Mouse (Mus musculus) intestine, embryonic 16.5 days (tissue): ENCODE measurements around the gene Ndst2. TPM values are rescaled to one million over a fixed set of nuclear protein-coding genes. Genes with fewer than 3 reads are reported as not detected.
A peak's percentile ranks its signal among the peaks of the same experiment; 100 is the strongest.
"Not testable (repeated sequence)": the region's sequence is repeated elsewhere in the genome, so short reads cannot be mapped to it uniquely, and the experiment has no call there.

ENCODE experiments used
- ATAC-seq: fragments of 200-750 bp; cut with Nextera tagmentation; 2 replicates; pipeline ENCODE4 v1.8.0; 2017; ENCODE audit warnings: moderate TSS enrichment, moderate library complexity
- H3K27ac ChIP-seq: fragments of 300-500 bp; sonication (generic); 2 replicates; pipeline ENCODE4 v1.5.1; 2014; ENCODE audit warnings: mild to moderate bottlenecking, low read length
- H3K27me3 ChIP-seq: fragments of 300-500 bp; sonication (generic); replicated peaks from 2 replicates; pipeline ENCODE4 v1.6.1; 2014; ENCODE audit warnings: low read length, control low read depth, mixed read lengths; ENCODE audit not compliant: control insufficient read depth, insufficient read depth
- H3K36me3 ChIP-seq: fragments of 300-500 bp; sonication (generic); 2 replicates; pipeline ENCODE4 v1.6.1; 2014; ENCODE audit warnings: low read length, control low read depth; ENCODE audit not compliant: control insufficient read depth, insufficient read depth
- H3K4me1 ChIP-seq: fragments of 300-500 bp; sonication (generic); 2 replicates; pipeline ENCODE4 v1.6.1; 2014; ENCODE audit warnings: low read length, control low read depth, mixed read lengths; ENCODE audit not compliant: control insufficient read depth, insufficient read depth
- H3K4me2 ChIP-seq: fragments of 300-500 bp; sonication (generic); 2 replicates; pipeline ENCODE4 v1.6.1; 2014; ENCODE audit warnings: low read depth, low read length, control low read depth
- H3K4me3 ChIP-seq: fragments of 300-500 bp; sonication (generic); 2 replicates; pipeline ENCODE4 v1.5.1; 2014; ENCODE audit warnings: mild to moderate bottlenecking, low read length
- H3K9ac ChIP-seq: fragments of 300-500 bp; sonication (generic); 2 replicates; pipeline ENCODE4 v1.6.1; 2014; ENCODE audit warnings: low read depth, low read length
- H3K9me3 ChIP-seq: fragments of 300-500 bp; sonication (generic); 2 replicates; pipeline ENCODE4 v1.6.1; 2016; ENCODE audit warnings: low read length, control low read depth; ENCODE audit not compliant: control insufficient read depth
- WGBS: fragments of 180-500 bp; shearing (Covaris S2); extraction: QIAGEN DNeasy Blood & Tissue Kit; methylation state at CpG from one replicate; pipeline ENCODE4 v1.1.7; 2014; 5-methylcytosine and 5-hydroxymethylcytosine counted together
- polyA plus RNA-seq: library from polyadenylated mRNA; unstranded; fragments of >200 nt; fragmentation: Nextera tagmentation; extraction: Ambion mirVana; gene quantifications from 2 replicates; pipeline ENCODE4 v1.2.1, GENCODE M21; 2015

The Ndst2 gene
- polyA plus RNA-seq, 1 experiment from 2014 or later, result 18.3 TPM

DNA sequence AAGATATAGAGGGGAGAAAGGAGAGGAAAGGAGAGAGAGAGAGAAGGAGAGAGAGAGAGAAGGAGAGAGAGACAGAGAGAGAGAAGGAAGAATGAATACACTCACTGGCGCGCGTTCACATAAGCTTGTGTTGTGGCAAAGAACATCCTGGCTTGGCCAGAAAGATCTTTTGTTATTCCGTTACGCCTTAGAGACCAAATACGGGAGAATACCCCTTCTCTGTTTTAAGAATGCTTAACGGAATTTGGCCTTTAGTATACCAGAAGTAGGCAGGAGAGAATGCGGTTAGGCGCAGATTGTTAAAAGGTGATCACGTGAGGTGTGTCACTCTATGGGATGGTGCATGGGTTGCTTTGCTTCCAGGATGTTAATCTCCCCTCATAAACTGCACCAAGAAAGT is 26.1 kb downstream of the Ndst2 start:
- Histone ChIP-seq H3K9me3 (no peaks in the 10 kb centered on the region), H3K4me2 (peak overlapping the region; percentile 72), H3K27me3 (no peaks in the 10 kb centered on the region), H3K36me3 (peaks cover 15% of the 10 kb centered on the region), H3K27ac (peak overlapping the region; percentile 17; the same call in 1 of the 2 replicates), H3K4me3 (peak overlapping the region; percentile 98), H3K4me1 (peaks cover 13% of the 10 kb centered on the region), H3K9ac (peak overlapping the region; percentile 97)
- WGBS, result 5% methylated on average over 10 of the region's 10 CpGs
- ATAC-seq, result no peak

DNA sequence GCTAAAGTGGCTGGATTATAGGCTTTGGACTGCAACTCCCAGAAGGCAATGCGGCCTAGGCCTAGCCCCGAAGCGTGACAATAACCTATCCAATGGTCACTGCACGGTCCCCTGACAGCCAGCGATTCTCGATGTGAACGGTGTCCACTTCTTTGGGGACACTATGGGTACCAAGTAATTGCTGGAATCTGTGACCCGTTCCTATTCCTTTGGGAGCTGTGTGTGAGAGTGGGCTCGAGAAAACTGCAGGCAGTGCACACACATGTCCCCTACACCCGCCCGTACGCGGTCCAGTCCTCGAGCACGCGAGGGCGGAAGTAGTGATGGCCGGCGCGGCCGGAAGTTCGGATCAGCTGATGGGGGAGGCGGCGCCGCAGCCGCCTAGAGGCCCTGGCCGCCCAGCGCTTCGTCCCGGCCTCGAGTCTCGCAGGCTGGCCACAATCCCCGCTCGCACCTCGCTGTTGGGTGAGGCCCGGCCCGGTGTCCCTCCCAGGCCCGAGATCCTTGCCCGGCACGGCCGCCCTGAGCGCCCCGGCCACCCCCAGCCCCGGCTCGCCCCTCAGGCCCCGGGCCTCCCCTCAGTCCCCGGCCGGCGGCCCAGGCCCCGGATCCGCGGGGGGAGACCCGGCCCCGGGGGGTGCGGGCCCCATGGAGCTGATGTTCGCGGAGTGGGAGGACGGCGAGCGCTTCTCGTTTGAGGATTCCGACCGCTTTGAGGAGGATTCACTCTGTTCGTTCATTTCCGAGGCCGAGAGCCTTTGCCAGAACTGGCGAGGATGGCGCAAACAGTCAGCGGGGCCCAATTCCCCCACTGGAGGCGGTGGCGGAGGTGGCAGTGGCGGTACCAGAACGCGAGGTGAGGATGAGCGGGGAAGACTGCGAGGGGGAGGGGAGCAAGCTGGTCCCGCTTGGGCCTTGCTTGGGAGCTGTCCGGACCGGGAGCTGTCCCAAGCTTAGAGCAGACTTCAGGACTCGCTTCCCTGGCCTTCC is 26.9 kb downstream of the Ndst2 start, which contains the start of gene Zswim8:
Gene Zswim8, plus strand, starts transcription at position 352 of the 990 bp plus-strand sequence.
- H3K27me3 ChIP-seq, result no peaks in the 10 kb centered on the region
- peak within 1 kb of the TSS; percentile 98 for H3K4me3 ChIP-seq
- WGBS, result 1% methylated on average over 75 of the region's 80 CpGs
- H3K9me3 ChIP-seq, result no peaks in the 10 kb centered on the region
- peak within 1 kb of the TSS; percentile 97 for H3K9ac ChIP-seq
- H3K4me1 ChIP-seq, result peaks cover 12% of the 10 kb centered on the region
- H3K27ac ChIP-seq, result peak within 1 kb of the TSS; percentile 81
- peaks cover 7% of the 10 kb centered on the region for H3K36me3 ChIP-seq
- H3K4me2 ChIP-seq, result peak within 1 kb of the TSS; percentile 72
- ATAC-seq, result peak; percentile 93

DNA sequence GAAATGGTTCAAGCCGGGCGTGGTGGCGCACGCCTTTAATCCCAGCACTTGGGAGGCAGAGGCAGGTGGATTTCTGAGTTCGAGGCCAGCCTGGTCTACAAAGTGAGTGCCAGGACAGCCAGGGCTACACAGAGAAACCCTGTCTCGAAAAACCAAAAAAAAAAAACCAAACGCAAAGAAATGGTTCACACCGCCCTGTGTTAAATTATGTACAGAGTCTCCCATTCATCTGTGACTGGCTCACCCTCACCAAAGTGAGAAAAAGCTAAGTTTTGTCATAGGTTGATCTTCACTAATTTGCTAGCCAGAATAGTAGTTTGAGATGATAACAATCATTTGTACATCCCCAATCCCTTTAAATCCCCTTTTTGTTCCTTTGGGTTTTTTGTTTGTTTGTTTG is 30.9 kb downstream of the Ndst2 start:
- not testable (repeated sequence) for H3K9me3 ChIP-seq, H3K27me3 ChIP-seq, ATAC-seq, H3K4me1 ChIP-seq, H3K36me3 ChIP-seq
- WGBS, result 9% methylated on average over 8 of the region's 8 CpGs
- peak overlapping the region; percentile 50 for H3K4me2 ChIP-seq
- H3K9ac ChIP-seq, result peak overlapping the region; percentile 89
- peak overlapping the region; percentile 78 for H3K4me3 ChIP-seq
- peak overlapping the region; percentile 92 for H3K27ac ChIP-seq

DNA sequence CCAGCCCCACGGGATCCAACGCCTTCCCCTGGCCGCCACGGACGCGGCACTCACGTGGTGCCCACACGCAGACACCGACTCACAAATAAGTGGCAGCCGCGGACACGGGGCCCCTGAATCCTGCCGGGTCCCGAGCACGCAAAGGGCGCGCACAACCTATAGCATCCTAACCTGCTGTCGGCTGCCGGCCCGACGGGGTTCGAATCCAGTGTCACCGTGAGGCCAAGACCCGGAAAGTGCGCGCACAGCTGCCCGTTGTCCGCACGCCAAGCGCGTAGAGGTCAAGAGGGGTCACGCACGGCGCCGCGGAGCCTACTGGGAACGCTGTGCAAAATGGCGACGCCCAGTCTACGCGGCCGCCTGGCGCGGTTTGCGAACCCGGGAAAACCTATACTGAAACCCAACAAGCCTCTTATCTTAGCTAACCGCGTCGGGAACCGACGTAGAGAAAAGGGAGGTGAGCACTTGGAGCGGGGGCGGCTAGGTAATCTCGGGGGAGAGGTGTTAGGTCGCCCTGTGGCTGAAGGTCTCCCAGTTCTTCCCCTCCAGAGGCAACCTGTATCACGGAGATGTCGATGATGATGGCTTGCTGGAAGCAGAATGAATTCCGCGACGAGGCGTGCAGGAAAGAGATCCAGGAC is 31.5 kb downstream of the Ndst2 start, which contains the start of gene Chchd1:
Gene Chchd1, plus strand, starts transcription at position 266 of the 641 bp plus-strand sequence.
- Histone ChIP-seq H3K27me3 (no peaks in the 10 kb centered on the region), H3K4me2 (peak within 1 kb of the TSS; percentile 50), H3K9ac (peak within 1 kb of the TSS; percentile 89), H3K36me3 (no peaks in the 10 kb centered on the region), H3K9me3 (no peaks in the 10 kb centered on the region), H3K4me1 (peaks cover 15% of the 10 kb centered on the region), H3K27ac (peak within 1 kb of the TSS; percentile 92), H3K4me3 (peak within 1 kb of the TSS; percentile 78)
- ATAC-seq, result peak; percentile 79
- under 1% methylated on average over 61 of the region's 61 CpGs for WGBS

DNA sequence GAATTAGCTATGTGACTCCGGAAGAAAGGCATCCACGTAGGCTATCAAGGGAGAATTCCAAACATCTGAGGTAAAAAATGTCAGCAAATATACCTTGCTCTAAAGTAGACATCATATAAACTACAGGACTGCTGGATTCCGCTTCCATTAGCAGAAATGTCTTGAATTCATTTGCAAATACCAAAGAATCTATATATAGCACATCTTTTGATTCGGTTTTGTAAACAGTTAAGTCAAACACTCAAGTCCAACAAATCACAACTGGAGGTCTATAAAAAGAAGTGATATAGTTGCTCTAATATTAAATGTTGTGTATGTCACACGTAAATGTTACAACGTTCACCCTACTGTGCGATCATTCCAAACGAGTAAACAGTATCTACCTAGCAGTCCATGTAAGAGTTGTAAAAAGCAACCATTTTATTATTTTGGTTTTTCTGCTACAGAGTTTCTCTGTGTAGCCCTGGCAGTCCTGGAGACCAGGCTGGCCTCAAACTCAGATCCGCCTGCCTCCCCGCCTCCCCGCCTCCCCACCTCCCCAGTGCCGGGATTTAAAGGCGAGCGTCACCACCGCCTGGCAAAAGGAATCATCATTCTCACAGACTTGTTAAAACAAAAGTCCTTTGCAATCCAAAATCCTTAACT is 32.1 kb downstream of the Ndst2 start:
- 7% methylated on average over 15 of the region's 15 CpGs for whole genome bisulfite sequencing

DNA sequence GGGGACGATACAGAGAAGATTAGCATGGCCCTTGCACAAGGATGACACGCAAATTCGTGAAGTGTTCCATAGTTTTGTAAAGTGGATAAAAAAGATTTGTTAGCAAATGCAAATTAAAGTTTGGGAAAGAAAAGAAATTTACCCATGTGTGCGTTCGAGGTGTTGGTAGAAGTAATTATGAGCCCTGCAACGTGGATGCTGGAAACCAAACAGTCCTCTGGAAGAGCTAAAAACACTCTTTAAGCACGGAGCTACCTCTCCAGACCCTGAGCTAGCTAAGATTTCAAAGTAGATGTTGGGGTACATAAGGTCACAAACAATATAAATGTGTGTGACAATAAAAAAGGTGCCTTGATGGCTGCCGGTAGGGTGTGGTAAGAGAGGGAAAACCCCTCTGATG is 32.8 kb downstream of the Ndst2 start:
- no peak for ATAC-seq
- H3K27me3 ChIP-seq, result no peaks in the 10 kb centered on the region
- peak overlapping the region; percentile 78 for H3K4me3 ChIP-seq
- H3K4me1 ChIP-seq, result peaks cover 20% of the 10 kb centered on the region
- no peaks in the 10 kb centered on the region for H3K9me3 ChIP-seq
- peak overlapping the region; percentile 50 for H3K4me2 ChIP-seq
- 71% methylated on average over 8 of the region's 8 CpGs for WGBS
- peak overlapping the region; percentile 19; the same call in 1 of the 2 replicates for H3K27ac ChIP-seq
- no peaks in the 10 kb centered on the region for H3K36me3 ChIP-seq
- H3K9ac ChIP-seq, result peak overlapping the region; percentile 36; the same call in 1 of the 2 replicates

More for the DNA sequence above, 32.1 kb downstream of the Ndst2 start:
- Histone ChIP-seq H3K27ac (peak overlapping the region; percentile 92), H3K27me3 (no peaks in the 10 kb centered on the region), H3K4me2 (peak overlapping the region; percentile 50), H3K9me3 (no peaks in the 10 kb centered on the region), H3K36me3 (no peaks in the 10 kb centered on the region), H3K4me3 (peak overlapping the region; percentile 78), H3K4me1 (peaks cover 15% of the 10 kb centered on the region), H3K9ac (peak overlapping the region; percentile 89)
- ATAC-seq, result peak; percentile 51

DNA sequence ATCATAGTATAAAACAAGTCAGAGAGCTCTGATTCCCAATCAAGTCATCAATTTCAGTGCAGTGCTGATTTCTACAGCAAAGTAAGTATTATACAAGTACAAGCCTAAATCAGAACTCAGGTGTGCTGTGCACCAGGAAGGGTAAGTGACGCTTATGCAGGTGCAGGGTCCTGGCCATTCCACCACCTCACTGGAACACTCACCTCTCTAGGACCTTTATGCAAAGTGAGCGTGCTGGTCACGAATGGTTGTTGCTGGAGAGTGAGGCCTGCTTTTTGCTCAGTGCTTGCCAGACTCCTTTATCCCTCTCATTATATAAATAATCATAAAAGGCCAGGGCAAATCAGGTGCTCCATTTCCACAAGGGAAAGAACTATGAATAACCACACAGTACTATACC is 34.0 kb downstream of the Ndst2 start:
- no peak for ATAC-seq
- no peaks in the 10 kb centered on the region for H3K27me3 ChIP-seq
- H3K4me2 ChIP-seq, result no peak overlapping the region
- no peak overlapping the region for H3K9ac ChIP-seq
- peaks cover 28% of the 10 kb centered on the region for H3K4me1 ChIP-seq
- WGBS, result 72% methylated on average over 3 of the region's 3 CpGs
- H3K4me3 ChIP-seq, result no peak overlapping the region
- H3K36me3 ChIP-seq, result no peaks in the 10 kb centered on the region
- no peaks in the 10 kb centered on the region for H3K9me3 ChIP-seq
- H3K27ac ChIP-seq, result no peak overlapping the region

DNA sequence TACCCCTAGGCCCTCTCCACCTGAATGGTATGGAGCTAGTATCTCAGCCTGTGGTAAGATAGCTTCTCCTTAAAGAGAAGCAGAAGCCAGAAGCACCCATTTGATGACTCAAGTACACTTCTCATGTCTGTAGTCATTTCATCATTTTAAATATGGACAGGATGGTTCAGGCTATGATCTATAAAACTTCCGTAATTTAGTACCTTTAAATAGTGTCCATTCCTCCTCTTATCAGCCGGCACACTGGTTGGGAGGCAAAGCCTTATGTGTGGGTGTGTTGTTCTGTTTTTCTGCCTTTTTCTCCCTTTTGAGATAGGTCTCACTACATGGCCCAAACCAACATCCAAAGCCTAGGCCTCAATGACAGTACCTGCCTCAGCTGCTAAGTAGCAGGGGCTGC is 35.8 kb downstream of the Ndst2 start:
- 85% methylated on average over 2 of the region's 2 CpGs for WGBS
- no peaks in the 10 kb centered on the region; the same call in 1 of the 2 replicates for H3K36me3 ChIP-seq
- H3K27me3 ChIP-seq, result no peaks in the 10 kb centered on the region
- H3K4me2 ChIP-seq, result no peak overlapping the region
- no peak overlapping the region for H3K27ac ChIP-seq
- ATAC-seq, result no peak
- no peak overlapping the region for H3K9ac ChIP-seq
- H3K4me1 ChIP-seq, result peaks cover 28% of the 10 kb centered on the region
- no peaks in the 10 kb centered on the region for H3K9me3 ChIP-seq
- no peak overlapping the region for H3K4me3 ChIP-seq

DNA sequence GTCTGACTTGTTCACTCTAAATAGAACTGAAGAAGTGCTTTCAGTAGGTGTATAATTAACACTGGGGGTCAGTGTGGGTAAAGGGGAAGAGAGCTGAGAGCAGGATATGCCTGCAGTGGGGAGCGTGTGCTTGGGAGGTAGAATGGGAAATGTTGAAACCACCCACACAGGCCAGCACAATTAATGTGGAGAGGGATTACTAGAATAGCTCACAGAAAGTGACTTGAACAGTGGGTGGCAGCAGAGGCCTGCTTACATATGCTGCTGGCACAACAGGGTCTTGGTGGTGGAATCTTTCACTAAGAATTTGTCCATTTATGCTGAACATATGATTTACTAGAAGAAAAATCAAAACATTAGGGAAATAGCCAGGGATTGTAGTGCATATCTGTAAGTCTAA is 37.4 kb downstream of the Ndst2 start:
- no peaks in the 10 kb centered on the region for H3K27me3 ChIP-seq
- ATAC-seq, result no peak
- peaks cover 7% of the 10 kb centered on the region; the same call in 1 of the 2 replicates for H3K36me3 ChIP-seq
- H3K9ac ChIP-seq, result peak overlapping the region; percentile 3; the same call in 1 of the 2 replicates
- H3K4me3 ChIP-seq, result peak overlapping the region; percentile 82
- peaks cover 27% of the 10 kb centered on the region for H3K4me1 ChIP-seq
- peak overlapping the region; percentile 84 for H3K4me2 ChIP-seq
- H3K27ac ChIP-seq, result no peak overlapping the region
- WGBS, result 7% methylated on average over 1 of the region's 1 CpGs
- H3K9me3 ChIP-seq, result no peaks in the 10 kb centered on the region
